Mouse (Mus musculus) macrophage (primary cell): ENCODE results near the gene Klhl29. TPM values are rescaled to one million over a fixed set of nuclear protein-coding genes. Genes with fewer than 3 reads are reported as not detected.

Source experiments
- H3K27ac ChIP-seq: fragments of 350-480 bp; formaldehyde crosslinking; 2 replicates; pipeline ENCODE4 v1.9.0; 2021
- H3K36me3 ChIP-seq: fragments of 350-480 bp; formaldehyde crosslinking; 2 replicates; pipeline ENCODE4 v1.9.0; 2021; ENCODE audit errors: inconsistent target
- H3K4me3 ChIP-seq: fragments of 350-480 bp; formaldehyde crosslinking; 2 replicates; pipeline ENCODE4 v1.9.0; 2021; ENCODE audit errors: inconsistent target
- H3K79me2 ChIP-seq: fragments of 350-480 bp; formaldehyde crosslinking; 2 replicates; pipeline ENCODE4 v1.9.0; 2021; ENCODE audit errors: inconsistent target
- WGBS: methylation state at CpG from one replicate; pipeline ENCODE4 v1.1.7; 2026; ENCODE audit warnings: inconsistent platforms; ENCODE audit not compliant: missing documents; 5-methylcytosine and 5-hydroxymethylcytosine counted together
- polyA plus RNA-seq: library from polyadenylated mRNA; stranded (reverse); fragments of 250-400 nt; gene quantifications from 3 replicates; pipeline ENCODE4 v1.2.4, GENCODE M21; 2018; ENCODE audit warnings: inconsistent platforms

The Klhl29 gene
- polyA plus RNA-seq, 1 experiment from 2014 or later, result not detected

- H3K36me3 ChIP-seq, result no peaks in the 10 kb centered on the region
- WGBS, result 86% methylated on average over 4 of the region's 4 CpGs
- H3K27ac ChIP-seq, result no peak overlapping the region
These were observed 184.3 kb downstream of the Klhl29 start for GRCm38 (mm10) chr12:5191206-5191605.

GRCm38 (mm10) chr12:5189446-5190150 is 185.9 kb downstream of the Klhl29 start:
- no peaks in the 10 kb centered on the region for H3K36me3 ChIP-seq
- H3K79me2 ChIP-seq, result no peaks in the 10 kb centered on the region
- no peak overlapping the region for H3K27ac ChIP-seq
- H3K4me3 ChIP-seq, result no peak overlapping the region
- WGBS, result 72% methylated on average over 15 of the region's 15 CpGs

More at GRCm38 (mm10) chr12:5191206-5191605, 184.3 kb downstream of the Klhl29 start:
- Histone ChIP-seq H3K4me3 (no peak overlapping the region), H3K79me2 (no peaks in the 10 kb centered on the region)

- Histone ChIP-seq H3K79me2 (no peaks in the 10 kb centered on the region), H3K4me3 (no peak overlapping the region), H3K27ac (no peak overlapping the region), H3K36me3 (no peaks in the 10 kb centered on the region)
- 86% methylated on average over 7 of the region's 7 CpGs for WGBS
These were observed 186.6 kb downstream of the Klhl29 start for GRCm38 (mm10) chr12:5188899-5189298.

GRCm38 (mm10) chr12:5187773-5188333 is 187.6 kb downstream of the Klhl29 start:
- WGBS, result 83% methylated on average over 2 of the region's 2 CpGs
- H3K79me2 ChIP-seq, result no peaks in the 10 kb centered on the region
- no peak overlapping the region for H3K27ac ChIP-seq
- H3K4me3 ChIP-seq, result no peak overlapping the region
- H3K36me3 ChIP-seq, result no peaks in the 10 kb centered on the region

GRCm38 (mm10) chr12:5186645-5187044 is 188.8 kb downstream of the Klhl29 start:
- Histone ChIP-seq H3K4me3 (no peak overlapping the region), H3K36me3 (no peaks in the 10 kb centered on the region), H3K27ac (no peak overlapping the region), H3K79me2 (no peaks in the 10 kb centered on the region)
- 89% methylated on average over 1 of the region's 1 CpGs for WGBS

- no peak overlapping the region for H3K27ac ChIP-seq
- no peaks in the 10 kb centered on the region for H3K79me2 ChIP-seq
- 91% methylated on average over 6 of the region's 6 CpGs for WGBS
These were observed 189.9 kb downstream of the Klhl29 start for GRCm38 (mm10) chr12:5185603-5186002.

GRCm38 (mm10) chr12:5182586-5182985 is 192.9 kb downstream of the Klhl29 start:
- 88% methylated on average over 4 of the region's 4 CpGs for WGBS
- H3K79me2 ChIP-seq, result no peaks in the 10 kb centered on the region
- H3K27ac ChIP-seq, result no peak overlapping the region
- H3K4me3 ChIP-seq, result no peak overlapping the region
- H3K36me3 ChIP-seq, result no peaks in the 10 kb centered on the region

More at GRCm38 (mm10) chr12:5185603-5186002, 189.9 kb downstream of the Klhl29 start:
- Histone ChIP-seq H3K36me3 (no peaks in the 10 kb centered on the region), H3K4me3 (no peak overlapping the region)

- H3K27ac ChIP-seq, result no peak overlapping the region
- H3K4me3 ChIP-seq, result no peak overlapping the region
- 88% methylated on average over 4 of the region's 4 CpGs for WGBS
- no peaks in the 10 kb centered on the region for H3K36me3 ChIP-seq
- H3K79me2 ChIP-seq, result no peaks in the 10 kb centered on the region
These were observed 193.3 kb downstream of the Klhl29 start for GRCm38 (mm10) chr12:5182165-5182564.

GRCm38 (mm10) chr12:5176716-5177341 is 198.7 kb downstream of the Klhl29 start:
- H3K36me3 ChIP-seq, result no peaks in the 10 kb centered on the region
- 74% methylated on average over 5 of the region's 5 CpGs for WGBS
- H3K79me2 ChIP-seq, result no peaks in the 10 kb centered on the region
- H3K27ac ChIP-seq, result no peak overlapping the region
- no peak overlapping the region for H3K4me3 ChIP-seq

GRCm38 (mm10) chr12:5166141-5166540 is 209.3 kb downstream of the Klhl29 start:
- H3K79me2 ChIP-seq, result no peaks in the 10 kb centered on the region
- H3K36me3 ChIP-seq, result no peaks in the 10 kb centered on the region
- H3K4me3 ChIP-seq, result no peak overlapping the region
- H3K27ac ChIP-seq, result no peak overlapping the region
- 61% methylated on average over 6 of the region's 6 CpGs for WGBS

GRCm38 (mm10) chr12:5165411-5165810 is 210.1 kb downstream of the Klhl29 start:
- Histone ChIP-seq H3K27ac (no peak overlapping the region), H3K4me3 (no peak overlapping the region), H3K79me2 (no peaks in the 10 kb centered on the region), H3K36me3 (no peaks in the 10 kb centered on the region)
- 69% methylated on average over 9 of the region's 9 CpGs for WGBS

- no peaks in the 10 kb centered on the region for H3K79me2 ChIP-seq
- H3K27ac ChIP-seq, result no peak overlapping the region
- H3K36me3 ChIP-seq, result no peaks in the 10 kb centered on the region
- WGBS, result 89% methylated on average over 6 of the region's 6 CpGs
- H3K4me3 ChIP-seq, result no peak overlapping the region
These were observed 212.8 kb downstream of the Klhl29 start for GRCm38 (mm10) chr12:5162672-5163071.

GRCm38 (mm10) chr12:5161631-5162030 is 213.9 kb downstream of the Klhl29 start:
- H3K79me2 ChIP-seq, result no peaks in the 10 kb centered on the region
- no peak overlapping the region for H3K27ac ChIP-seq
- WGBS, result 85% methylated on average over 4 of the region's 4 CpGs
- H3K4me3 ChIP-seq, result no peak overlapping the region
- no peaks in the 10 kb centered on the region for H3K36me3 ChIP-seq

- Histone ChIP-seq H3K36me3 (no peaks in the 10 kb centered on the region), H3K79me2 (no peaks in the 10 kb centered on the region), H3K27ac (no peak overlapping the region), H3K4me3 (no peak overlapping the region)
- WGBS, result 89% methylated on average over 5 of the region's 5 CpGs
These were observed 217.5 kb downstream of the Klhl29 start for GRCm38 (mm10) chr12:5157931-5158481.
